8 mouse cellular contexts compared by ENCODE assay signal in the genomic region with DNA sequence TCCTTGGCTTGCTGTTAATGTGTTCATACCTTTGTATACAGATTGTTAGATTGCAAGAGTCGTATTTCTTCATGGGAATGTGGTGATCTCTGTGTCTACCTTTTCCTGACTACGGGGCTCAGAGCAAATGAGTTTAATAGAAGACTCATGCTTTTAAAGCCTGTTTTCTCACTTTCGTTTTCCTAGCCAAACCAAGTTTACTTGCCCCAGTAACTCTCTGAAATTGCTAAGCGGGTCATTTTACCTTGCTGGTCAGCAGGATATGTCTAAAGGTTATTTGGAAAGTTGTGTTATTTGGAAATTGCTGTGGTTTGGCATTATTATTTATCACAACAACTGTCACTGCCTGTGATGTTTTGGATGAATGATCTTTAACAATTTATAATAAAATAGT. TPM values are rescaled to one million over a fixed set of nuclear protein-coding genes. Genes with fewer than 3 reads are reported as not detected.
A peak's percentile ranks its signal among the peaks of the same experiment; 100 is the strongest.
DNase-seq lines count a peak whose midpoint lies in the region; ATAC-seq and TF ChIP-seq lines count a peak whose summit lies in the region.

No protein-coding gene starts in this region.

- 63% methylated on average over 4 of the region's 4 CpGs for WGBS in forebrain, embryonic 14.5 days
- WGBS in liver, embryonic 14.5 days (ENCODE audit: insufficient replicate concordance), result 24% methylated on average over 4 of the region's 4 CpGs

- no peaks in the 10 kb centered on the region for H3K27me3 ChIP-seq in erythroblast, embryonic 14.5 days (ENCODE audit: control insufficient read depth)
- no peaks in the 10 kb centered on the region for H3K27me3 ChIP-seq in forebrain, embryonic 14.5 days (replicated peaks; ENCODE audit: control insufficient read depth, insufficient read depth, low read length)
- no peaks in the 10 kb centered on the region for H3K27me3 ChIP-seq in liver, embryonic 14.5 days (ENCODE audit: control insufficient read depth, insufficient read depth, low read length)

- H3K9ac ChIP-seq in forebrain, embryonic 14.5 days (ENCODE audit: low read length), result peak overlapping the region; percentile 86
- H3K9ac ChIP-seq in liver, embryonic 14.5 days (replicated peaks), result peak overlapping the region; percentile 82

- ATAC-seq in erythroblast, adult 5-6 weeks (replicated peaks; ENCODE audit: low FRiP score, poor library complexity, severe bottlenecking), result no peak
- ATAC-seq in forebrain, embryonic 14.5 days, result no peak
- no peak for ATAC-seq in liver, embryonic 14.5 days (ENCODE audit: insufficient read depth)

- no peak for TF ChIP-seq CTCF in liver, embryonic 14.5 days (IDR thresholded peaks at IDR 0.05; ENCODE audit: low read depth)

- peak overlapping the region; percentile 96 for H3K4me2 ChIP-seq in forebrain, embryonic 14.5 days (ENCODE audit: low read length)
- peak overlapping the region; percentile 89 for H3K4me2 ChIP-seq in liver, embryonic 14.5 days (ENCODE audit: low read depth)

- H3K4me1 ChIP-seq in erythroblast, embryonic 14.5 days (ENCODE audit: control insufficient read depth), result peaks cover 51% of the 10 kb centered on the region
- peaks cover 11% of the 10 kb centered on the region for H3K4me1 ChIP-seq in forebrain, embryonic 14.5 days (ENCODE audit: control insufficient read depth, insufficient read depth, low read length)
- peaks cover 16 to 19% of the 10 kb centered on the region in 2 experiments for H3K4me1 ChIP-seq in liver, embryonic 14.5 days (replicated peaks; ENCODE audit: control insufficient read depth in 2 of 2, insufficient read depth in 2 of 2, low read length in 1 of 2)

- DNase-seq in 416B (ENCODE audit: low read depth), result peak; percentile 44
- no peak for DNase-seq in forebrain, embryonic 14.5 days (ENCODE audit: low spot score)
- no peak for DNase-seq in liver, embryonic 14.5 days (ENCODE audit: low read depth in 3 of 3, low spot score in 3 of 3)
- no peak for DNase-seq in ovary, postnatal 14 days (ENCODE audit: low spot score)
- no peak for DNase-seq in left cerebral cortex, adult 18-20 months (ENCODE audit: low spot score in 2 of 2)
- DNase-seq in right cerebral cortex, adult 18-20 months, result no peak

- H3K36me3 ChIP-seq in erythroblast, embryonic 14.5 days (ENCODE audit: control insufficient read depth), result peaks cover 51% of the 10 kb centered on the region
- peaks cover 12% of the 10 kb centered on the region for H3K36me3 ChIP-seq in forebrain, embryonic 14.5 days (ENCODE audit: control insufficient read depth, insufficient read depth, low read length)
- peaks cover 4% of the 10 kb centered on the region for H3K36me3 ChIP-seq in liver, embryonic 14.5 days (replicated peaks; ENCODE audit: control insufficient read depth, insufficient read depth, low read depth)

- peak overlapping the region; percentile 96 for H3K4me3 ChIP-seq in erythroblast, embryonic 14.5 days (replicated peaks)
- H3K4me3 ChIP-seq in forebrain, embryonic 14.5 days (ENCODE audit: low read depth, low read length), result peak overlapping the region; percentile 88
- peak overlapping the region; percentile 90 to 92 for H3K4me3 ChIP-seq in liver, embryonic 14.5 days (ENCODE audit: insufficient read depth in 1 of 2, low read depth in 2 of 2, low read length in 2 of 2)

- no peaks in the 10 kb centered on the region for H3K9me3 ChIP-seq in erythroblast, embryonic 14.5 days (ENCODE audit: control insufficient read depth, low read length)
- H3K9me3 ChIP-seq in forebrain, embryonic 14.5 days (replicated peaks; ENCODE audit: control insufficient read depth, low read length), result no peaks in the 10 kb centered on the region
- no peaks in the 10 kb centered on the region for H3K9me3 ChIP-seq in liver, embryonic 14.5 days (ENCODE audit: control insufficient read depth, low read length)

- H3K27ac ChIP-seq in forebrain, embryonic 14.5 days (ENCODE audit: low read depth, low read length), result no peak overlapping the region
- H3K27ac ChIP-seq in liver, embryonic 14.5 days, result peak overlapping the region; percentile 86

- TF ChIP-seq EP300 in liver, embryonic 14.5 days (IDR thresholded peaks at IDR 0.05; ENCODE audit: low read depth), result no peak

RNA-seq across cellular contexts. Expression of gene Ubr4, which starts 29.0 kb away (rescaled TPM):
- polyA plus RNA-seq in erythroblast, embryonic 14.5 days (2012), result 14.8 and 24.3 TPM in 2 replicates
- total RNA-seq in erythroblast, adult 5-6 weeks (2015; ENCODE audit: low replicate concordance), result 165 and 179 TPM in 2 replicates
- 158 and 168 TPM in 2 replicates for total RNA-seq in erythroblast, adult 5-6 weeks (2017; ENCODE audit: low replicate concordance)
- 51.3 and 71.4 TPM in 2 replicates for polyA plus RNA-seq in forebrain, embryonic 14.5 days (2014; fragmentation: Nextera tagmentation; extraction: Ambion mirVana)
- 55.5 and 58.9 TPM in 2 replicates for polyA plus RNA-seq in liver, embryonic 14.5 days (2012; rRNA removed)
- polyA plus RNA-seq in liver, embryonic 14.5 days (2014; fragmentation: Nextera tagmentation; extraction: Ambion mirVana), result 34.0 and 38.9 TPM in 2 replicates
- total RNA-seq in left cerebral cortex, adult 18-20 months (2021), result 100 to 1,000 TPM; 168 to 170 TPM

RNA-seq across cellular contexts. Expression of gene Emc1, which starts 29.1 kb away (rescaled TPM):
- 0.37 and 0.43 TPM in 2 replicates for polyA plus RNA-seq in erythroblast, embryonic 14.5 days (2012)
- total RNA-seq in erythroblast, adult 5-6 weeks (2015; ENCODE audit: low replicate concordance), result 3.3 and 8.2 TPM in 2 replicates
- total RNA-seq in erythroblast, adult 5-6 weeks (2017; ENCODE audit: low replicate concordance), result 14.8 and 26.1 TPM in 2 replicates
- 17.9 and 23.3 TPM in 2 replicates for polyA plus RNA-seq in forebrain, embryonic 14.5 days (2014; fragmentation: Nextera tagmentation; extraction: Ambion mirVana)
- polyA plus RNA-seq in liver, embryonic 14.5 days (2012; rRNA removed), result 9.4 and 10.6 TPM in 2 replicates
- polyA plus RNA-seq in liver, embryonic 14.5 days (2014; fragmentation: Nextera tagmentation; extraction: Ambion mirVana), result 5.3 and 6.5 TPM in 2 replicates
- 10 to 100 TPM; 83.1 to 87.3 TPM for total RNA-seq in left cerebral cortex, adult 18-20 months (2021)

RNA-seq across cellular contexts. Expression of gene Mrto4, which starts 29.1 kb away (rescaled TPM):
- polyA plus RNA-seq in erythroblast, embryonic 14.5 days (2012), result 6.4 and 7.7 TPM in 2 replicates
- total RNA-seq in erythroblast, adult 5-6 weeks (2015; ENCODE audit: low replicate concordance), result 27.6 and 29.2 TPM in 2 replicates
- 11.8 and 14.5 TPM in 2 replicates for total RNA-seq in erythroblast, adult 5-6 weeks (2017; ENCODE audit: low replicate concordance)
- polyA plus RNA-seq in forebrain, embryonic 14.5 days (2014; fragmentation: Nextera tagmentation; extraction: Ambion mirVana), result 101 and 110 TPM in 2 replicates
- 37.3 and 57.9 TPM in 2 replicates for polyA plus RNA-seq in liver, embryonic 14.5 days (2012; rRNA removed)
- polyA plus RNA-seq in liver, embryonic 14.5 days (2014; fragmentation: Nextera tagmentation; extraction: Ambion mirVana), result 86.7 and 89.3 TPM in 2 replicates
- 10 to 100 TPM; 44.3 to 47.5 TPM for total RNA-seq in left cerebral cortex, adult 18-20 months (2021)
